Mouse (Mus musculus) erythroid progenitor cell, adult 5-6 weeks (primary cell): ENCODE measurements around the gene Ramp1. TPM values are rescaled to one million over a fixed set of nuclear protein-coding genes. Genes with fewer than 3 reads are reported as not detected.
A peak's percentile ranks its signal among the peaks of the same experiment; 100 is the strongest.

Experiments
- ATAC-seq: replicated peaks from 2 replicates; pipeline ENCODE4 v1.8.0; 2016; ENCODE audit warnings: moderate number of reproducible peaks, mild to moderate bottlenecking, moderate TSS enrichment, inconsistent platforms; ENCODE audit not compliant: poor library complexity, low FRiP score, severe bottlenecking
- total RNA-seq, 2 experiments: library from RNA; stranded (forward) in 1 of 2; stranded (reverse) in 1 of 2; fragments of 150-400 nt in 1 of 2; fragments of 186-747, 209-891 nt in 1 of 2; gene quantifications; 2 replicates each; pipeline versions ENCODE4 v1.2.3 to v1.2.4; 2015 to 2017; ENCODE audit warnings: low replicate concordance in 2 of 2

Ramp1 gene
- total RNA-seq, 2 experiments from 2014 or later: 5.4 to 13.0 TPM

DNA sequence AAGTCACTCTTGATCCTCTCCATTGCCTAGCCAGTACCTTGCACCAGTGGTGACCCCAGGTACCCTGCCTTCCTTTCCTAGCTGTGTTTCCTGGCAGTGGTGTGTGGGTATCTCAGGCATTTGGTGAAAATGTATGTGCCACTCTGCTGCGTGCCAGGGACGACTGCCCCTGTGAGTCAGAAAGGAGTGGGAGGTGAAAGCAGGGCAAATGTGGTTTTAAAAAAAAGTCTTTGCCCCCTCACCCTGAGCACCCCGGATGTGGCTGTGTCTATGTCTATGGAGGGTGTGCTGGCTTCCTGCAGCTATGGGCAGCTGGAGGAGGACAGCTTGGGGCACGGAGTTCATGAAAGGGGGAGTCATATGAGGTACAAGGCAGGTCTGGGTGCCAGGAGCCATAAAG is 13.6 kb downstream of the Ramp1 start:
- no peak for ATAC-seq

DNA sequence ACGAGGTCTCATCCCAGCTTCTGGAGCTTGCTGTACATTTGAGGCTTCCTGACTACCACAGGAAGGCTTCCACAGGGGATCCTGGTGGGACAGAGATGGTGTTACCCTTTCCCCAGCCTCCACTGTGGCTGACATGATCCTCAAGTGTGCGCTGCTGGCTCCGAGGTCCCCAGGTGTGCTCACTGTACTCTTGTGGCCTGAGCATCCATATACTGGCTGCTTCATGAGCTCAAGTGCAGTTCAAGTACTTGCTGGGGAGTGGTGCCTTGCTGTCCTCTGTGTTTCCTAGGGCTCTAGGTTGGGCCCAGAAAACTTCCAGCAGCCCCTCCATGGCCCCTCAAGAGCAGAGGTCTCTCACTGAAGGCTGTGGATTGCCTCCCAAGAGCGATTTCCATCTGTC is 14.1 kb downstream of the Ramp1 start:
- no peak for ATAC-seq

DNA sequence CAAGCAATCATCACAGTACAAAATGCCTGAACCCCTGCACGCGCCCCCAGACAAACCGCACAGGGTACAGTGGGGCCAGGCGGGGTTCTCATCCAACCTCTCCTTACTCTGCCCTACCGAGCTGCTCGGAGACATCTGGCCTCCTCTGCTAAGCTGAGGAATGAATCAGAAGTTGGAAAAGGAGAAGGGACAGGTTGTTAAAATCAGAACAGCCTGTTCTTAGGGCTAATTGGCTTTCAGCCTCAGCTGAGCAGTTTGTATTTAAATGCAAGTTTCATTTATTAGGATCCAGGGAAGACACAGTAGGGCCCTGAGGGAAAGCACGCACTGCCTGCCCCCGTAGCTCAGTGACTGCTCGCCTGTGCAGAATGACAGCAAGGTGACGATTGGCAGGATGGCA is 20.2 kb downstream of the Ramp1 start:
- no peak for ATAC-seq

DNA sequence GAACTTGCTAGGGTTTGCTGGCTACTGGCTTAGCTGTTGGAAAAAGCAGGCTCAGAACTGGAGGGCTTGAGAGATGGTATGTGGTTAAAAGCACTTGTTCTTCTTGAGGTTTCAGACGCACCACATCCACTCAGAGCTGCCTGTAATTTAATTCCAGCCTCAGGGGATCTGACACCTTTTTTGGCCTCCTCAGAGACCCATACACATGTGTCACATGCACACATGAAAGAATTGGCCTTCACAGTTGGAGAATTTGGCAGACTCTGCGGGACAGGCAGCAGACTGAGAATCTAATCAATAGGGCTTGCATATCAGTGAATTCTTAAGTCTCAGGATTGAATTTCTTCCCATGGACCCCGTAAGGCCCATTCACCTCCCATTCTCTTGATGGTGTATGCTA is 21.5 kb downstream of the Ramp1 start:
- no peak for ATAC-seq

DNA sequence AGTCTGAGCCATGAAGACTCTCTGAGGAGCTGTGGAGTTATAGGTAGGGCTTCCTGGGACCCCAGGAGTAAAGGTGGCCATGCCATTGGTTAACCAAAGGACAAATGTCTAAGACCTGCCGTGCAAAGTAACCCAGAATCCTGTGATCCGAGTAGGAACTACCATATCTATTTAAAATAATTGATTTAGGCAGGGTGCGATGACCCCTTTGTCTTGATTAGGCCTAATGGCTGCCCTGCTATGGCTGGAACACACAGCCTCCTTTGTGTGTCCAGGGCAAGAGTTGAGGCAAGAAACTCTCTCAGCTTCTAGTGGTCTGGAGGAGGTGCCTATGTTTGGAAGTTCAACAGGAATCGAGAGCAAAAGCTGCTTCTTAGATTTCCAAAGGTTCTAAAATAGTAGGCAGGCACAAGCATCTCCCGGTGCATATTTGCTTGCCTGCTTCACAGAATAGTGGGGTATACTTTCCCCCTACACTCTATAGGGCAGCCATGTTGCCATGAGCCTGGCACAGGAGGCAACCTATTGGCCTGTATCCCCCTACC is 24.7 kb downstream of the Ramp1 start:
- no peak for ATAC-seq

DNA sequence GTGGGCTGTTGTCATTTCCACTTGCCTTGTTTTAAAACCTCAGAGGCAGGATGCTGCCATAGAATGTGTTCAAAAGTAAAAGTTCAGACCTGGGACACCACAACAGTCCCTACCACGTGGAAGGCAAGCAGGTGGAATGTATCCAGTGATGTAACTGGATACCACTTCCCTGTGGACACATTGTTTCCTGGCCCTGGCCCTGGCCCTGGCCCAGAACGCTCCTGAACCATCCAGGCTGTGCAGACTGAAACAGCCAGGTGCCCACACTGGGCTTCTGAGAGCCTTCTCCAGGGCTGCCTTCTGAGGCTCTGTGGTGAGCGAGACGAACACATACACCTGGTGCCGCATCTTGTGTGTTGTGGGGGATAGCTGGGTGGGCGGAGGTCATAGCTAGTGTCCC is 26.0 kb downstream of the Ramp1 start:
- ATAC-seq: no peak

DNA sequence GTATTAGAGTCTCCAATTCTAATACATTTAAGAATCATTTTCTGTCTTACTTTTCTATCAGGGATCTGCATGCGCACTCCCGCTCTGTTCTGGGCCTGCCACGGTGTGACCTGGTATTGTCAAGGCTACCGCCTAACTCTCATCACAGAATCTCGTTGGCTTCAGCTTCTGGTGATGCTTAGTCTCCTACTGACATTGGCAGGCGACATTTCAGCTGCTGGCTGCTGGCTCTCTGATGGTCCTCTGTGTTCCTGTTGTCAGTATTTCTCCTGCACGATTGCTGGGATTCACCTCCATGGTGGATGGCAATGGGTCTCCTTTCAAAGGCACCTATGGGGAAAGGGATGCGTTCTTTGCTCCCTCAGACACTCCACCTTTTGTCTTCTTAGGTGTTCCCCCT is 26.7 kb downstream of the Ramp1 start:
- ATAC-seq: no peak

DNA sequence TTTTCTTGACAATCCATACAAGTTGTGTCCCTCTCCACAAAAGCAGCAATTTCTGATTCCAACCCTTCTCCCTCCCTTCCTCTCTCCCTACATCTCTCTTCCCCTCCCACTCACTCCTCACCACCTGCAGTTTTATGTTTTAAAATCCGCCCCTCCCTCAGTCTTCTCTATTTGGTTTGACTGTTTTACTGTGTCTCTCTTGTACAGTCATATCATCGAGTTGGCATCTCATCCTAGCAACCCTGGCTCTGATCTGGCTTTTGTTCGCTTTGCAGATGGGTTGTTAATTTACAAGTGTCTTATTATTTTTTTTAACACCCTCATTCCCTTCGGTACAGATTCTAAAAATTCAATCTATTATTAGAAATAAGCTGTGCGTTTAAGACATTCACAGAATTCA is 27.3 kb downstream of the Ramp1 start:
- no peak for ATAC-seq

DNA sequence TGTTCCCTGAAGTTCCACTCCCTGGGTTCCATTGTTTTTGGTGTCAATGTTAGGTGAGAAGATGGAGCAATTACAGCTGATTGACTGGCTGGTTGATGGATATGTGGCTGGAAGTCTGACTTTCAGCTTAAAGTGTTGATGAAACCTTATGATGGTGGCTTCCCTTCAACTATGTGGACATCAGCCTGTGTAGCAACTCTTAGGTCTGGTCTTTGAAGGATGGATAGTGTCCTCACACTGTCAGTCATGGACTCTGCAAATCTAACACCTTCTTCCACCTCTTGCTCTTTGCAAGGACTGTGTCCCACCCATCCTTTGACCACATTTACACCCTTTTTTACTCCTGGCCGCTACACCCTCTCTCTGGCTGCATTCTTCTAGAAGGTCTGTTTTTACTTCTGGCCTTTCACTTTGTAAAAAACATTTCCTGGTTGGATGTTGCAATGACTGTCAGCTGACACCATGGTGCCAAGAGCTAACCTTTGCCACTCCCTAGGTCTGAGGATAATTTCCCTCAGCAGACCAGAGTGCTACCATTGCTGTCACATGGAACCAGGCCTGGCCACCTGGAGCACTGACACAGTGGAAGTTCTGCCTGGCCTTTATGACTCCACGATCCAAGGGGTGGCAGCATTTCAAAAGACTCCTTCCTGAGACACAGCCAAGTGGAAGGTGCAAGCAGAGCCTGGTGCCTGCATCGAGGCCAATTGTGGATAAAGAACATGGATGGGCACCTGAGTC is 27.9 kb downstream of the Ramp1 start:
- no peak for ATAC-seq

DNA sequence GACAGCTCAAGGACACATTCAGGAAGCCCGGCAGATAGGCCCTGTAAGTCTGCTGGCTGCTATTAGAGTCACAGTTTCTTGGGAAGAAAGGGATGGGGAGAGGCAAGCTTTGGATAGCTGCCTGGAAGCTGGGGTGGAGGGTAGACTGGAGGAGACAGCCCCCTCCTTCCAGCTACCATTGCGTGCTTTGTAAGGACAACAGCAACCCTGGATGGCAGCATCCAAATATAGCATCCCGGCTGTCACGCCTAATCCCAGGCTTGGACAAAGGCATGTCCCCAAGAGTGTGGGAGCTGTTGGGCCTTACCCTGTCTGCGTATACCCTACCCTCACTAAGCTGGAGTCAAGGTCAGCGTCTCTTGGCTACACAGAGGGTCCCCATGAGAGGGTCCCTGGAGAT is 29.7 kb downstream of the Ramp1 start:
- no peak for ATAC-seq

DNA sequence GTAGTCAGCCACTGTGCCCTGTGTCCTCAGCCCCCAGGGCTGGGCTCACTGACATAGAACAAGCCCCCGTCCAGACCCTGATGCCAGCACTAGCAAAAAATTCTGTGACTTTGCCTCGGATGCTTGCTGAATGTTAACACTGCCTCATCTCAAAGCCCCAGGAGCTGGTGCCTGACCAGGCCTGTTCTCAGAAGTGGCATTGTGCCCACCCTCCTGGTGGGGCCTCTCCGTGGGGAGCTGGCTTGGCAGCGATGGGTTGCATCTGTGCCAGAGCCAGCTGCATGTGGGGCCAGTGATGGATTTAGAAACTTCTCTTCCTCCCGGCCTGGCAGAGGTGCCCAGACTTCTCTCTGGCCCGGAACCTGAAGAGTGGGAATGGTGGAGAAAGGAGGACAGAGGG is 30.2 kb downstream of the Ramp1 start:
- ATAC-seq: no peak

DNA sequence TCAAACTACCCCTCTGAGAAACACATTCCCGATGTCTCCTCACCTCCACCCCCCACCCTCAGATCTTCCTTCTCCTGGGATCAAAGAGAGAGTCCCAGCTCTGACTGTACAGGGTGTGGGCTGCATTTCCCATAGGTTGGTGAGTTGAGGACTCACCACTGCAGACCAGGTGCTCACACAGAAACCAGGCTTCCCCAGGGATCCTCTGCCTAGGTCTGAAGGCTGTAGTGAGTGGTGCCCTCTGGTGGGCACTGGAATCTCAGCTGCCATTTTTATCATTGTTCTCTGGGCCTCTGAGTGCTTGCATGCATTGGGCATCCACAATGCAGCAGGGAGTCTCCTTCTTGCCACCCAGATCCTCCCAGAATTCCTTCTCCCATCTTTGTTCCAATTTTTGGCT is 31.5 kb downstream of the Ramp1 start:
- ATAC-seq: no peak

DNA sequence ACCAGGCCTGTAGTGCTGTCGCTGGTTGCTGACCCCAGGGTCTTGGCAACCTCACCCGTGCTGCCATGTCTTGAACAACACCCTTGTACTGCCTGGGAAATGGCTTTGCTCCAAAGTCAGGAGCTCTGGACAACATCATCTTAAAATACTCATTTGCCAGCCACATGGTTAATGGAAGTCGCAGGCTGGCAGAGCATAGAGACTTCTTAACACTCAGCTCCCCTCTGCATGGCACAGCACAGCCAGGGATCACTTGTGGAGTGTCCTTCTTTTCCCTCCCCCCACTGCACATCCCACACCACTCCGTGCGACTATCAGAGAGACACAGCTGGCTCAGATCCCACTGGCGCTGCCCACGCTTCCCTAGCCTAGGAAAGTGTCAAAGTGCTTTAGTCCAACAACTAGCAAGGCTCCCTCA is 32.0 kb downstream of the Ramp1 start:
- ATAC-seq: no peak

DNA sequence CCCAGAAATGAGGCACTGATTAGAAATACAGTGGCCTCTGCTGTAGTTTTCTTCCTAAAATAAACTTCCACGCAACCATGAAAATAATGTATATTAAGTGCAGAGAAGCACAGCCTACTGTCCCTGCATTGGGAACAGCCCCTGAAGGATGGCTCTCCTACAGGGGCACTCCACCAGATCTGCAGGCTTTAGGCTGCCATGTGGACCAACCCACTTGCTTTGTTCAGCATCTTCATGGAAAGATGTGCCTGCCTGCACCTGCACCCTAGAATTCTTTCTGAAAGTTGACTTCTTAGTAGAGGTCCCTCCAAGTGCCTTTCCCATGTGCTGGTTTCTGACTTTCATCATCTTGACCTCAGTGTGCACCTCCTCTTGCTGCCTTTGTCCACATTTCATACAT is 35.6 kb downstream of the Ramp1 start:
- ATAC-seq: no peak

DNA sequence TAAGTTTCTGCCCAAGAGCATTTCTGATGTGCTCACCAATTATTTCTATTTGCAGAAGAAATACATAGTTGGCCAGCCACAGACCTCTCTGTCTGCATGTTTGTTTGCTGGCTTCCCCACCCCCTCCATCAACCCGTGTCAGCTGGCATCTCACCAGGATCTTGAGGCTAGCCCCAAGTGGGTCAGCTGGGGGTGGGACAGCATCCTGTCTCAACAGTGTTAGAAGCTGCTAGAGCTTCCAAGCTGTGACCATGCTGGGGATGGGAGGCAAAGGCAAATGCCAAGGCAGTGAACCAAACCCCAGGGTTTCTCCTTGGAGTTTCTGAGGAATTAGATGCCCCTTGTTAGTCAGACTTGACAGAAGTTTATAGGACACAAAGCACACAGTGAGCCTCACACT is 36.4 kb downstream of the Ramp1 start:
- no peak for ATAC-seq

DNA sequence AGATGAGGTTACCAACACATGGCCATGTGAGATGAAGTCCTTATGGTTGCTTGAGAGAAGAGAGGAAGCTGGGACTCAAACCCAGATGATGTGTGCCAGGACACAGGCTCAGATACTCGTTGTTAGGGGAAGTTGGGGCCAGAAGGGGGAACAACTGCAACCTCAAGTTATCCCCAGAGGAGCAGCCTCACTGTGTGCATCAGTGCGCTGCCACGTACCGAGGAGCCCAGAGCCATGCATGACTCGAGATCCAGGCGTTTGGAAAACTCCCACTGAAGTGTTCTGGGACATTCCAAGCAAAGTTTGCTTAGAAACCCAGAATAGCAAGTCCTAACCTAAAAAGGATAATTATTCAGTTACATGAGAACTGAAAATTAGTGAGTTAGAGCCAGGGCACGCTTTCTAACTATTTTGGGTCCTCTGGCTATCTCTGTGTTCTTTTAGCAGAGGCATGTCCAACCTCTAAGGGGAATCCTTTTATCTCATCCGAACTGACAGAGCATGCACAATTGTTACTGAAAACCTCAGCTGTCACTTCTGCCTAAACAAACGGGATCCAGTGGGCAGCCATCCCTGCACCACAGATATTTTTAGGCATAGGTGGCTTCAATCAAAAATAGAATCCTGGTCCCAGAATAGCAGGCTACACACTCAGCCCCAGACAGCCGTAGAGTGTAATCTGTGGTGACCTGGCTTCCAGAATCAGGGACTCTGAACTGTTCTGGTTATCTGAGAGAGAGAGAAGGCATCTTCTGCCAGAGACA is 37.1 kb downstream of the Ramp1 start:
- no peak for ATAC-seq

DNA sequence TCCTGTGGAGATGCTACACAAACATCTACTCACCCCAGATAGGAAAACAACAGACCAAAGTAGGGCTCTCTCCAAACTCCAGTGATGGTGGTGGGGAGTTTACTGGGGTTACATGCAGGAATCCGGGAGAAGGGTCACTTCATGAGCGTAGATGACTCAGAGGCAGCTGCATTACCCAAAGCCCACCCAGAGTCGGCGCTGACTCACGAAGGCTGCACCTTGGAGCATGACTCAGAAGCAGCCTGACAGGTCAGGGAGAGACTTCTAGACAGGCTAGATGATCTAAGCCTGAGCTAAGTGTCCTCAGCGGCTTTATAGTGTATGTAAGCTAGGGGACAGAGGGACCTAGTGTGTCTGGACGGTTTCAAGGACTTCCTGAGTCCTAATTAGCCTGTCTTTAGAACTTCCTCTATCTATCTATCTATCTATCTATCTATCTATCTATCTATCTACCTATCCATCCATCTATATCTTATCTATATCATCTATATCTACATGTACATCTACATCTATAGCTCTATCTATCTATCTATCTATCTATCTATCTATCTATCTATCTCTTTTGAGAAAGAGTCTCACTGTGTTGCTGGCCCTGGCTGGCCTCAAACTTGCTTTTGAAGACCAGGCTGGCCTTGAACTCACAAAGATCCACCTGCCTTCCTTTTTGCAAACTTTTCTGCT is 40.2 kb downstream of the Ramp1 start:
- ATAC-seq: no peak

DNA sequence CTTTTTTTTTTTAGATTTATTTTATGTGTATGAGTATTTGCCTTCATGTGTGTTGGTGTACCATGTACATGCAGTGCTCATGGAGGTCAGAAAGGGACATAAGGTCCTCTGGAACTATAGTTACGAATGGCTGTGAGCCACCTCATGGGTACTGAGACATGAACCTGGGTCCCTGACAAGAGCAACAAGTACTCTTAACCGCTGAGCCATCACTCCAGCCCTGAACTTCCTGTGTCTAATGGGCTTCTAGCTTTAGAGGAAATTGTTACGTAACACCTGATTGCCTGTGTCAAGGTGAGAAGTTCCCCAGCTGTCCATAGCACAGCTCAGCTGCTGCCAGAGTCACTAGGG is 40.7 kb downstream of the Ramp1 start:
- no peak for ATAC-seq

DNA sequence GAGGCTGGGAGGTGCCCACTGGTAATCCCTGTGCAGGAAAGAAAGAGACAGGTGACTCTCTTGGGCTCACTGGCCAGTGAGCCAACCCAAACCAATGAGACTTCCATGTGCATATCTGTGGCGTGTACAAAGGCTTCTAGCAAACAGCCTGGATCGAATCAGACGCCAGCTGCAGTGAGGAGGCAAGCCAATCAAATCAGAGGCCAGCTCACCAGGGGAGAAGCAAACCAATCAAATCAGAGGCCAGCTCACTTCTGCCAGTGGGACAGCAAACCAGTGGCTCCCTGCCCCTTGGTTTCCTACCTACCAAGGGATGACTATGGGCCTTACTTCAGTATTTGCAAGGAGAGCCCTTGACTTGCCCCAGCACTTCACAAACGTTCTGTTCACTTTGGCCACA is 46.9 kb downstream of the Ramp1 start:
- no peak for ATAC-seq

DNA sequence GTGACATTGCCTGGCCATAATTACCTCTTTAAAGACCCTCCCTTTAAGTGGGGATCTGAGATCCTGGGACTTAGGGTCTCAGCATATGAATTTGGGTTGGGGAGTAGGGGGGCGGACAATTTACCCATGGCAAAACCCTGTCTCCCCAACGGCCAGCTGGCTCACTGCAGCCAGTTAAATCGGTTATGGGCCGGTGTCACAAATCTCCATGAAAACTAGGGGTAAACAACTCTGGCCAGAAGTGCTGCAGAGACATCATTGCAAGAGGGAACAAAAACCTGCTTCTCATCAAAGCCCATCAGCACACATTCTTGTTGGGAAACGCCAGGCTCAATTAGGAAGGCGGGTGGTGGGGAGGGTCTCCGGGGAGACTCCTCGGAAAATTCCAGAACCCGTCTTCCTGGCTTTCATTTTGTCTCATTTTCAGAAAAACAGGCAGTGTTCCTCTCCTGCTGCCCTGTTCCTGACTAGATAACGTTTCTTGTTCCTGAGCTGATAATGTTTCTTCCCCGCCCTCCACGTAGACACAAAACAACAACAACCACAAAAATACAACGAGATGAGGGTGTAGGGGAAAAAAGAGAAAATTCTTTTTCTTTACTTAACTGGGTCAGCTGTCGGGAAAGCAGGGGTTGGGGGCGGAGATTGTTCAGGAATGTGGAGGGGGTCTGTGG is 47.9 kb downstream of the Ramp1 start:
- peak; percentile 70 for ATAC-seq
